Mouse (Mus musculus): ENCODE measurements at regions not wholly inside any gene's neighbourhood (a gene's known extent, or its start where the extent isn't known, plus 50 kb on each side); places are given as distances from the start of the nearest gene placed in this dataset.

- Histone ChIP-seq H3K79me2 (ENCODE audit: control insufficient read depth, insufficient read depth, low read length, poor library complexity) (no peaks in the 10 kb centered on the region), H3K27ac (ENCODE audit: control insufficient read depth, low read depth, low read length) (no peak overlapping the region), H3K9me3 (replicated peaks; ENCODE audit: insufficient read depth, low read length) (no peaks in the 10 kb centered on the region), H3K36me3 (ENCODE audit: control insufficient read depth in 1 of 2, insufficient read depth in 2 of 2, low read length in 2 of 2) (no peaks in the 10 kb centered on the region), H3K4me3 (ENCODE audit: control insufficient read depth in 1 of 2, insufficient read depth in 1 of 2, low read depth in 2 of 2, low read length in 2 of 2) (no peak overlapping the region), H3K9ac (ENCODE audit: control insufficient read depth, low read depth, low read length, poor library complexity, severe bottlenecking) (no peak overlapping the region), H3K27me3 (ENCODE audit: control insufficient read depth in 1 of 2, insufficient read depth in 2 of 2, low read length in 2 of 2) (no peaks in the 10 kb centered on the region), H3K4me1 (ENCODE audit: control insufficient read depth in 1 of 2, insufficient read depth in 2 of 2, low read length in 2 of 2) (no peaks in the 10 kb centered on the region)
- no peak for DNase-seq (ENCODE audit: low read depth, low spot score)
- TF ChIP-seq MYC (IDR thresholded peaks at IDR 0.05; ENCODE audit: low read depth, low read length) (no peak), BHLHE40 (IDR thresholded peaks at IDR 0.05; ENCODE audit: borderline replicate concordance, low read depth, low read length) (no peak), EP300 (IDR thresholded peaks at IDR 0.05; ENCODE audit: low read depth in 1 of 2, low read length in 2 of 2) (no peak), USF2 (IDR thresholded peaks at IDR 0.05; ENCODE audit: borderline replicate concordance in 1 of 2, insufficient read depth in 1 of 2, low read depth in 1 of 2, low read length in 2 of 2) (no peak), MEF2A (IDR thresholded peaks at IDR 0.05; ENCODE audit: extremely low read depth, insufficient replicate concordance, low read depth, low read length, poor library complexity, severe bottlenecking) (no peak), POLR2A (IDR thresholded peaks at IDR 0.05; ENCODE audit: control insufficient read depth in 1 of 2, insufficient read depth in 1 of 2, low read depth in 1 of 2, low read length in 2 of 2, poor library complexity in 1 of 2) (no peak), POLR2AphosphoS2 (IDR thresholded peaks at IDR 0.05; ENCODE audit: low read length) (no peak), E2F4 (IDR thresholded peaks at IDR 0.05; ENCODE audit: borderline replicate concordance, low read depth, low read length) (no peak), TAL1 (IDR thresholded peaks at IDR 0.05; ENCODE audit: low read length) (no peak), ZNF384 (IDR thresholded peaks at IDR 0.05; ENCODE audit: low read depth, low read length) (no peak)
Measured at GRCm38 (mm10) chr13:5433652-5434051, 427.6 kb upstream of the Klf6 start.

- Histone ChIP-seq H3K79me2 (ENCODE audit: control insufficient read depth, insufficient read depth, low read length, poor library complexity) (no peaks in the 10 kb centered on the region), H3K9ac (ENCODE audit: control insufficient read depth, low read depth, low read length, poor library complexity, severe bottlenecking) (no peak overlapping the region), H3K9me3 (replicated peaks; ENCODE audit: insufficient read depth, low read length) (no peaks in the 10 kb centered on the region), H3K27me3 (ENCODE audit: control insufficient read depth in 1 of 2, insufficient read depth in 2 of 2, low read length in 2 of 2) (no peaks in the 10 kb centered on the region), H3K27ac (ENCODE audit: control insufficient read depth, low read depth, low read length) (no peak overlapping the region), H3K4me1 (ENCODE audit: control insufficient read depth in 1 of 2, insufficient read depth in 2 of 2, low read length in 2 of 2) (no peaks in the 10 kb centered on the region), H3K36me3 (ENCODE audit: control insufficient read depth in 1 of 2, insufficient read depth in 2 of 2, low read length in 2 of 2) (no peaks in the 10 kb centered on the region), H3K4me3 (ENCODE audit: control insufficient read depth in 1 of 2, insufficient read depth in 1 of 2, low read depth in 2 of 2, low read length in 2 of 2) (no peak overlapping the region)
- no peak for DNase-seq (ENCODE audit: low read depth, low spot score)
- no peak for TF ChIP-seq KAT2A (conservative IDR thresholded peaks at IDR 0.05; ENCODE audit: low read depth, low read length)
- no peak for TF ChIP-seq MYB (IDR thresholded peaks at IDR 0.05; ENCODE audit: low read depth, low read length)
- TF ChIP-seq ZKSCAN1 (IDR thresholded peaks at IDR 0.05; ENCODE audit: low read depth, low read length) = no peak
- TF ChIP-seq NRF1 (IDR thresholded peaks at IDR 0.05; ENCODE audit: insufficient read depth, low read depth, low read length, poor library complexity, severe bottlenecking) = no peak
- no peak for TF ChIP-seq MYC (IDR thresholded peaks at IDR 0.05; ENCODE audit: low read depth, low read length)
- no peak for TF ChIP-seq BHLHE40 (IDR thresholded peaks at IDR 0.05; ENCODE audit: borderline replicate concordance, low read depth, low read length)
- no peak for TF ChIP-seq MAZ (IDR thresholded peaks at IDR 0.05; ENCODE audit: low read depth, low read length)
- no peak for TF ChIP-seq UBTF (IDR thresholded peaks at IDR 0.05; ENCODE audit: borderline replicate concordance, insufficient read depth, low read depth, low read length)
- TF ChIP-seq RAD21 (IDR thresholded peaks at IDR 0.05; ENCODE audit: low read depth, low read length) = no peak
- TF ChIP-seq E2F4 (IDR thresholded peaks at IDR 0.05; ENCODE audit: borderline replicate concordance, low read depth, low read length) = no peak
- no peak for TF ChIP-seq ZNF384 (IDR thresholded peaks at IDR 0.05; ENCODE audit: low read depth, low read length)
- no peak for TF ChIP-seq POLR2AphosphoS2 (IDR thresholded peaks at IDR 0.05; ENCODE audit: low read length)
- TF ChIP-seq TCF12 (IDR thresholded peaks at IDR 0.05; ENCODE audit: low read depth, low read length) = no peak
- no peak for TF ChIP-seq MAFK (IDR thresholded peaks at IDR 0.05; ENCODE audit: borderline replicate concordance, low read depth, low read length)
- TF ChIP-seq MAX (IDR thresholded peaks at IDR 0.05; ENCODE audit: low read length) = no peak
- no peak for TF ChIP-seq ETS1 (IDR thresholded peaks at IDR 0.05; ENCODE audit: low read depth, low read length)
- TF ChIP-seq JUND (IDR thresholded peaks at IDR 0.05; ENCODE audit: low read depth, low read length) = no peak
- TF ChIP-seq TAL1 (IDR thresholded peaks at IDR 0.05; ENCODE audit: low read length) = no peak
- TF ChIP-seq RCOR1 (IDR thresholded peaks at IDR 0.05; ENCODE audit: low read depth, low read length) = no peak
- no peak for TF ChIP-seq POLR2AphosphoS5 (IDR thresholded peaks at IDR 0.05; ENCODE audit: borderline replicate concordance, low read depth, low read length)
Measured at GRCm38 (mm10) chr13:5435131-5435530, 426.2 kb upstream of the Klf6 start.

Data from MEL (cell line).